Mouse (Mus musculus) spleen, adult 2 months (tissue): ENCODE results near the gene Selenoi. TPM values are rescaled to one million over a fixed set of nuclear protein-coding genes. Genes with fewer than 3 reads are reported as not detected.

ENCODE experiments used
- DNase-seq, 2 experiments: peaks; one replicate each; pipeline versions ENCODE4 v3.0.0 to v3.0.0-alpha.2; 2012 to 2021; ENCODE audit warnings: low spot score in 2 of 2, low read depth in 1 of 2
- H3K27ac ChIP-seq: fragments of 200-500 bp; 2 replicates; pipeline ENCODE4 v1.5.1; 2012; ENCODE audit warnings: low read length, inconsistent platforms; ENCODE audit not compliant: insufficient read depth
- H3K27me3 ChIP-seq: fragments of 200-500 bp; 2 replicates; pipeline ENCODE4 v1.6.1; 2012; ENCODE audit warnings: mild to moderate bottlenecking, moderate library complexity, low read length, inconsistent platforms; ENCODE audit not compliant: control insufficient read depth, insufficient read depth
- H3K36me3 ChIP-seq: fragments of 200-500 bp; 2 replicates; pipeline ENCODE4 v1.6.1; 2012; ENCODE audit warnings: mild to moderate bottlenecking, low read length, inconsistent platforms; ENCODE audit not compliant: control insufficient read depth, insufficient read depth
- H3K4me1 ChIP-seq: fragments of 200-500 bp; 2 replicates; pipeline ENCODE4 v1.6.1; 2011; ENCODE audit warnings: inconsistent platforms; ENCODE audit not compliant: control insufficient read depth, insufficient read depth, insufficient read length
- H3K4me3 ChIP-seq: fragments of 200-500 bp; 2 replicates; pipeline ENCODE4 v1.5.1; 2011; ENCODE audit warnings: mild to moderate bottlenecking, inconsistent platforms; ENCODE audit not compliant: insufficient read depth, insufficient read length; ENCODE audit errors: extremely low read depth
- CTCF ChIP-seq: fragments of 200-500 bp; IDR thresholded peaks from 2 replicates; pipeline ENCODE4 v1.5.1; 2011; ENCODE audit warnings: mild to moderate bottlenecking, inconsistent platforms; ENCODE audit not compliant: insufficient read depth, insufficient read length, insufficient replicate concordance; ENCODE audit errors: extremely low read depth
- POLR2A ChIP-seq: fragments of 200-500 bp; IDR thresholded peaks from 2 replicates; pipeline ENCODE4 v1.6.1; 2011; ENCODE audit warnings: low read depth, low read length, inconsistent platforms
- WGBS: fragments of 180-500 bp; shearing (Covaris S2); methylation state at CpG from one replicate; pipeline ENCODE4 v1.1.7; 2018; 5-methylcytosine and 5-hydroxymethylcytosine counted together
- polyA plus RNA-seq: library from polyadenylated mRNA; depleted of rRNA; stranded (reverse); fragments of >200 nt; gene quantifications from 2 replicates; pipeline ENCODE4 v1.2.3, GENCODE M21; 2012; rRNA removed

Gene Selenoi
- 14.3 and 16.1 TPM in 2 replicates for polyA plus RNA-seq

GRCm38 (mm10) chr5:30232271-30232971 is at the start of gene Selenoi:
Selenoi (plus strand) TSS chr5:30232581.
- Histone ChIP-seq H3K4me1 (no peaks in the 10 kb centered on the region; the same call in 1 of the 2 replicates), H3K36me3 (no peaks in the 10 kb centered on the region), H3K27me3 (no peaks in the 10 kb centered on the region), H3K4me3 (peak within 1 kb of the TSS; percentile 73), H3K27ac (peak within 1 kb of the TSS; percentile 40; the same call in 1 of the 2 replicates)
- no peak for TF ChIP-seq CTCF
- TF ChIP-seq POLR2A, result peak; percentile 58
- peak; percentile 95 to 99 for DNase-seq
- WGBS, result 3% methylated on average over 71 of the region's 71 CpGs

- no peak for TF ChIP-seq POLR2A
- Histone ChIP-seq H3K27me3 (no peaks in the 10 kb centered on the region), H3K4me1 (no peaks in the 10 kb centered on the region), H3K4me3 (no peak overlapping the region), H3K27ac (no peak overlapping the region), H3K36me3 (peaks cover 20% of the 10 kb centered on the region)
- WGBS, result 94% methylated on average over 12 of the region's 12 CpGs
- DNase-seq, result no peak
These were observed 44.5 kb upstream of the Selenoi start for GRCm38 (mm10) chr5:30187687-30188485.

GRCm38 (mm10) chr5:30192452-30192851 is 39.9 kb upstream of the Selenoi start:
- H3K36me3 ChIP-seq, result peaks cover 5% of the 10 kb centered on the region; the same call in 1 of the 2 replicates
- WGBS, result 93% methylated on average over 1 of the region's 1 CpGs

GRCm38 (mm10) chr5:30195340-30195739 is 37.0 kb upstream of the Selenoi start:
- Histone ChIP-seq H3K27ac (no peak overlapping the region), H3K27me3 (no peaks in the 10 kb centered on the region), H3K4me1 (no peaks in the 10 kb centered on the region), H3K36me3 (no peaks in the 10 kb centered on the region), H3K4me3 (no peak overlapping the region)
- WGBS, result 92% methylated on average over 5 of the region's 5 CpGs
- TF ChIP-seq CTCF (no peak), POLR2A (no peak)
- no peak for DNase-seq

More at GRCm38 (mm10) chr5:30192452-30192851, 39.9 kb upstream of the Selenoi start:
- Histone ChIP-seq H3K4me3 (no peak overlapping the region), H3K27ac (no peak overlapping the region), H3K4me1 (no peaks in the 10 kb centered on the region), H3K27me3 (no peaks in the 10 kb centered on the region)
- DNase-seq, result no peak
- TF ChIP-seq CTCF, result no peak
- TF ChIP-seq POLR2A, result no peak

- H3K4me1 ChIP-seq, result no peaks in the 10 kb centered on the region
- 28% methylated on average over 7 of the region's 7 CpGs for WGBS
- no peak overlapping the region for H3K4me3 ChIP-seq
- no peaks in the 10 kb centered on the region for H3K36me3 ChIP-seq
- TF ChIP-seq POLR2A, result no peak
- no peak for TF ChIP-seq CTCF
- H3K27me3 ChIP-seq, result no peaks in the 10 kb centered on the region
- DNase-seq, result no peak
- H3K27ac ChIP-seq, result no peak overlapping the region
These were observed 34.1 kb upstream of the Selenoi start for GRCm38 (mm10) chr5:30198257-30198656.

GRCm38 (mm10) chr5:30201521-30201920 is 30.9 kb upstream of the Selenoi start:
- WGBS, result 39% methylated on average over 5 of the region's 5 CpGs
- no peaks in the 10 kb centered on the region for H3K36me3 ChIP-seq
- DNase-seq, result no peak
- TF ChIP-seq CTCF (no peak), POLR2A (no peak)
- no peaks in the 10 kb centered on the region for H3K27me3 ChIP-seq
- H3K4me1 ChIP-seq, result no peaks in the 10 kb centered on the region
- H3K27ac ChIP-seq, result no peak overlapping the region
- no peak overlapping the region for H3K4me3 ChIP-seq

GRCm38 (mm10) chr5:30202221-30202620 is 30.2 kb upstream of the Selenoi start:
- 68% methylated on average over 7 of the region's 7 CpGs for WGBS
- H3K27ac ChIP-seq, result no peak overlapping the region
- no peak for DNase-seq
- TF ChIP-seq POLR2A (no peak), CTCF (no peak)
- no peaks in the 10 kb centered on the region for H3K4me1 ChIP-seq
- no peak overlapping the region for H3K4me3 ChIP-seq
- H3K36me3 ChIP-seq, result no peaks in the 10 kb centered on the region
- H3K27me3 ChIP-seq, result no peaks in the 10 kb centered on the region
